Mouse (Mus musculus) ZHBTc4 (cell line): ENCODE measurements at regions not wholly inside any gene's neighbourhood (a gene's known extent, or its start where the extent isn't known, plus 50 kb on each side); places are given as distances from the start of the nearest gene placed in this dataset.

Experiments
- DNase-seq: peaks from one replicate; pipeline ENCODE4 v3.0.0-alpha.2; 2011; ENCODE audit warnings: low read depth, low spot score

DNA sequence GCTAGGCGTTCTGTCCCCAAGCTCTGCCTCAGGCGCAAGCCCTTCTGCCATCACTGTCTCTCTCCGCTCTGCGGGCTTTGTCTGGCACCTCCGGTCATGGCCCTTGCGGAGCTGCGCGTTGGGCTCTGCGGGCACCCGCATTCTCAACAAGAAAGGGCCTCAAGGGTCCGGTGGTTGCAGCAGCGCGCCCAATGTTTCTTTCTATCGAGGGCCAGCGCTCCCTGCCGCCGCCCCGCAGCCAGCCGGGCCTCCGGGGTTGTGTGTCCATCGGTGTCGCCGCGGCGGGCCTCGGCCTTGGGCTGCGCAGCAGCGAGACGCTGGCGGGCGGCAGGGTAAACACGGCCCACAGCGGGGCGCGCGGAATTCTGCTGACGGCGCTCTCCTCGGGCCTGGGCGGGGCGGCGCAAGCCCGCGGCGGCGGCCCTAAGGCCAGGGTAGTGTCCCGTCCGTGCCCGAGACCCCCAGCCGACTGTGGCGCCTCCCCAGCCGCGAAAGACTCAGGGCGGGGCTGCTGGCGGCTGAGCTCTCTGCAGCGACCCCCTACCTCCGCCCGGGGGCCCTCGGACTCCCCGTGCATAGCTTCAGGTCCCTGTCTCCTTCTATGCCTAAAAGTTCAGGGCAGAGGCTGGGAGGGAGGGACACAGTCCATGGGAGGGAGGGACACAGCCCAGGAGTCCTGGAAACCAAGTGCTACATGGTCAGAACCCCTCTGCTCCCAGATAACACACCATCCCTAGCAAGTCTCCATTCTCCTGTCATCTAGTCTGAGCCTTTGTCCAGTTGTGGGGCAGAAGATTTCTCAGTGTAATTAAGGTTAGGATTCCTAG, 80.9 kb downstream of the Efnb1 start:
- peak; percentile 21 for DNase-seq

DNA sequence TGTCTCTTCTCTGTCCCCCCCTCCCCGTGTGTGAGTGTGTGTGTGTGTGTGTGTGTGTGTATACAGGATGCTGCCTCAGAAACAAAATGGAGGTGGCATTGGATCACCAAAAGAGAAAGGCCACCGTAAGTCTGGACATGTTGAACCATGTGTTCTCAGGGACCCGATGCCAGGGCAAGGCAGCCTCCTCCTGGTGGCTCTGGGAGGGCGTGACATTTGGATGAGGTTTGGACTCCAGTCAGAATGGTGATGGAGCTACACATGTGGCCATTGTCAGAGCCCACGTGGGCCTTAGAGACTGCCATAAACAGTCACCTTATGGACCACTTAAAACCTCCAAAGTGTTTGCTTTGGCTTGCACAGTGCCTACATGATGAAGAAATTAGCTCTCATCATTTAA, 80.0 kb downstream of the Efnb1 start:
- no peak for DNase-seq

DNA sequence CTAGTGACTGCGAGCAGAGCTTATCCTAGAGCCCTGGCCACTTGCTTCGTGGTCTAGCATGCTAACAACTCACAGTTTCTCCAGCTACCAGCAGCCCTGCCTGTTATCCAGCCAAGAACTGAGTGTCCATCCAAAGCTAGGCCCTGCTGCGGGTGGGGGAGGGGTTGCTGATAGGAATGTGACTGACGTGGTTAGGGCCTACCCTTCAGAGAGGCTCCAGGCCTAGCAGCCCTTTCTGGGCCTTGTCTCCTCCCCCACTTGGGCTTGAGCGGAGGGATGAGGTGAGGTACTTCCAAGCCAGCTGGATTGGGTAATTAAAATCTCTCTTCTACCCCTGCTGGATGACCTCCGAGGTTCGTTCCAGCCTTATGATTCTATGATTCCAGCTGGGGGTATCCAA, 79.2 kb downstream of the Efnb1 start:
- no peak for DNase-seq

DNA sequence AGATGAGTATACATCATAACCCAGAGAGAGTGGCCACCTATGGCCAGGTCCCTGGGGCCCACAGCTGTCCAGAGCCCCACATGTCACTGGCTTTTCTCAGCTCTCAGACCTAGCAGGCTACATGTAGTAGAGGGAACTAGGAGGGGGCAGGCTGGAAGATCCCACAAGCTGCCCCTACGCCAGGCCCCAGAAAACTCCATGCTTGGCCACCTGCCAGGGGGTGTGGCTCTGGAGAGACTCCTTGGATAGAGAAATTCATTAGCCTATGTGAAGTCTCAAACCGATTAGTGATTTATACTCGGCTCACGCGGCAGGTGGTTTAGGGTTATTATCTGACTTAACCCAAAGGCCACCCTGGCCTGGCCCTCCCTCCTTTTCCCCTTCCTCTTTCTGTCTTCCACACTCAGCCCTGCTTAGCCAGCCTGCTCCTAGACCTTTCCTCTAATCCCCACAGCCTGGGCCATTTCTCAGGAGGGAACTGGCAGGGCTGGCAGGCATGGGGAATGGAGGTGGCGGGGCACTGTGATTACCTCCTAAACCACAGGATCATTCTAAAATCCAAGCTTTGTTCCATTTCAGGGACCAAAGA, 77.7 kb downstream of the Efnb1 start:
- no peak for DNase-seq

DNA sequence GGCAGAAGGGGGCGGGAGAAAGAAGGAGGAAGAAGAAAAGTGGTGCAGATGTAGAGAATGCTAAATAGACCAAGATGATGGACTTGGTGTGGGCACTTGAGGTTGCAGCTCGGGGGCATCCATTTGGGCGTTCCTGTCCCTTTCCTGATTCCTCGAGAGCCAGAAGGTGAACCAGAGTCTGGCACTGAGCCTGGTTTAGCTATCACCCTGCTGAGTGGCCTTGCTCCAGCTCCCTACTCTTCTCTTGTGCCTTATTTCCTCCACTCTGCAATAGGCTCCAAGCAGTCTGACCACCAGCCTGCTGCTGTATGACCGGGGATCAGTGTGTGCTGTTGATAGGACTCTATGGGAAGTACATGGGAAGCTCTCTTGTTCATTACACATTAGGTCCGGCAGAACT, 68.1 kb downstream of the Efnb1 start:
- DNase-seq, result no peak

DNA sequence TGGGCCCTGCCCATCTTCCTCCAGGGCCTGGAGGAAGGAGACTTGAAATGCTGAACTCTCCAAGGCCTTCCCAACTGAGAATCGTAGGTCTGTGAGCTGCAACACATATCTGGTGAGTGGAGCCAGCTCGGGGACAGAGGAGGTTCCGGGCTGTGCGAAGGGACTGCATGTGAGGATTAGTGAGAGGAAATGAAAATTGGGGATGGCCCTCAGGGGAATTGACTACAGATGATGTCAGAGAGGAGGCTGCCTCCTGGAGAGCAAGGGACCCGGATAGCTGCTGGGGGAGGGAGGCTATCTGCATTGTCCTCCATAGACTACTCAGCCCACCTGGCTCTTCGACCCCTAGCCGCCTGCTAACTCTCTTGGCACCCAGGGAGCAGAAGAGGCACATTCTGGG, 65.2 kb downstream of the Efnb1 start:
- no peak for DNase-seq

DNA sequence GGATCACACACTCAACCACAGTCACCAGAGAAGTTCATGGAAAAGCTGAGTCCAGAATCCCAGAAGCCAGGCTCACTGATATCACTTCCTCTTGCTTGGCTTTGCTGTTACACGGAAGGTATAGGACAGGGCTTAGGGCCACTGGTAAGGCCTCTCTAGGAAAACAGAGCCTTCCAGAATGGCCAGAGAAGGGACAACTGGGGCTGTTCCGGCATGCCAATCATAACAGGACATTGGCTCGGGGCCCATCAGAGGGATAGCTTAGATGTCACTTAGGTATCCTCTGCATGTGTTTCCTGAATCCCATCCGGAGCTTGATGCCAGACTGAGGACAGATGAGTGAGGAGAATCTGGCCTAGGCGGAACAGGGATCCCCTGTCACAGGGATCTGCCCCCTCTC, 63.7 kb downstream of the Efnb1 start:
- DNase-seq, result no peak

DNA sequence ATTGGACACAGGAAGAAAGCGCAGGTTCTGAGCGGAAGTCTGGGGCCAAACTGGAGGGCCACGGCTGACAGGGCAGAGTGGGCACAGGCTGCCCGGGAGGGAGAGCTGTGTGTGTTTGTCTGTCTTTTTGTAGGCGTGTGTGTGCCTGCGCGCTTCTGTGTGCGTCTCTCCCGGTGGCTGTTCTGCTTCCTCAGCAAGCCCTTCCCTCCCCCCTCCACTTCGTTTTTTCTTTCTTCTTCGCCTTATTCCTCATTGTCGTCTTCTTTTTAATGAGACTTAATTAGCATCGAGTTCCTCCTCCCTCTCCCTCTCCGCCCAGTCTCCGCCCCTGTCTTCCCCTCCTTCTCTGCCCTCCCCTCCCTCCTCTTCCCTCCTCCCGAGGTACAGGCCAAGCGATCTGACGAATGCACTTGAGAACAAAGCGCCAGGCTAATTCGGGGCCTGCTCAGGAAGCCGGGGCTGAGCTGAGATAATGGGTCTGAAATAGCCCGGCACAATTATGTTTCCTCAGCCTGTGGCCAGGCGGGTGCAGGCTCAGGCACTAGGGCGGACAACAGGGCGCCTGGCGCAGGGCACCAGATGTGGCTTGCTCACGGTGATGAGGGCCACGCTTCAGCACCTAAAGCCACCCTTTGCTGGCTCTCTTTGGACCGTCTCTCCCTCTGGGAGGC, 63.2 kb downstream of the Efnb1 start:
- peak; percentile 61 for DNase-seq
